Mouse (Mus musculus) thymus, adult 2 months (tissue): ENCODE results near the gene Clasp1. TPM values are rescaled to one million over a fixed set of nuclear protein-coding genes. Genes with fewer than 3 reads are reported as not detected.
A peak's percentile ranks its signal among the peaks of the same experiment; 100 is the strongest.

Experiments used
- DNase-seq: peaks from one replicate; pipeline ENCODE4 v3.0.0; 2021
- H3K27ac ChIP-seq: fragments of 200-500 bp; 2 replicates; pipeline ENCODE4 v1.5.1; 2012; ENCODE audit warnings: low read length, control low read depth; ENCODE audit not compliant: control insufficient read depth, insufficient read depth
- H3K27me3 ChIP-seq: fragments of 200-500 bp; 2 replicates; pipeline ENCODE4 v1.6.1; 2012; ENCODE audit warnings: mild to moderate bottlenecking, low read length, moderate library complexity, mixed read lengths; ENCODE audit not compliant: control insufficient read depth, insufficient read depth
- H3K36me3 ChIP-seq: fragments of 200-500 bp; 2 replicates; pipeline ENCODE4 v1.6.1; 2012; ENCODE audit warnings: mild to moderate bottlenecking, low read length, moderate library complexity; ENCODE audit not compliant: control insufficient read depth, insufficient read depth
- H3K4me1 ChIP-seq: fragments of 200-500 bp; replicated peaks from 2 replicates; pipeline ENCODE4 v1.6.1; 2012; ENCODE audit warnings: low read length; ENCODE audit not compliant: control insufficient read depth, insufficient read depth
- H3K4me3 ChIP-seq: fragments of 200-500 bp; 2 replicates; pipeline ENCODE4 v1.5.1; 2012; ENCODE audit warnings: mild to moderate bottlenecking, low read length, control low read depth, moderate library complexity; ENCODE audit not compliant: control insufficient read depth, insufficient read depth
- CTCF ChIP-seq: fragments of 200-500 bp; IDR thresholded peaks from 2 replicates; pipeline ENCODE4 v1.5.1; 2012; ENCODE audit warnings: mild to moderate bottlenecking, control low read depth, low read length, moderate library complexity, borderline replicate concordance; ENCODE audit not compliant: control insufficient read depth, poor library complexity, insufficient read depth; ENCODE audit errors: extremely low read depth
- POLR2A ChIP-seq: fragments of 200-500 bp; IDR thresholded peaks from 2 replicates; pipeline ENCODE4 v1.6.1; 2012; ENCODE audit warnings: mild to moderate bottlenecking, low read length, control low read depth, moderate library complexity; ENCODE audit not compliant: control insufficient read depth, poor library complexity, insufficient read depth; ENCODE audit errors: extremely low read depth
- WGBS: fragments of 180-500 bp; shearing (Covaris S2); methylation state at CpG from one replicate; pipeline ENCODE4 v1.1.7; 2018; 5-methylcytosine and 5-hydroxymethylcytosine counted together
- polyA plus RNA-seq: library from polyadenylated mRNA; depleted of rRNA; stranded (reverse); fragments of >200 nt; gene quantifications from 2 replicates; pipeline ENCODE4 v1.2.3, GENCODE M21; 2012

Clasp1 gene
- polyA plus RNA-seq, 1 experiment = 38.4 TPM

- Histone ChIP-seq H3K27me3 (no peaks in the 10 kb centered on the region), H3K4me3 (no peak overlapping the region), H3K27ac (peak overlapping the region; percentile 89), H3K4me1 (peaks cover 22% of the 10 kb centered on the region), H3K36me3 (0 out of 2 replicates have a peak, but pooled peaks cover 6% of the 10 kb centered on the region)
- TF ChIP-seq POLR2A (no peak), CTCF (no peak)
- peak; percentile 41 for DNase-seq
- WGBS = 6% methylated on average over 1 of the region's 1 CpGs
Observed at GRCm38 (mm10) chr1:118457883-118458259, 69.0 kb downstream of the Clasp1 start.

DNA sequence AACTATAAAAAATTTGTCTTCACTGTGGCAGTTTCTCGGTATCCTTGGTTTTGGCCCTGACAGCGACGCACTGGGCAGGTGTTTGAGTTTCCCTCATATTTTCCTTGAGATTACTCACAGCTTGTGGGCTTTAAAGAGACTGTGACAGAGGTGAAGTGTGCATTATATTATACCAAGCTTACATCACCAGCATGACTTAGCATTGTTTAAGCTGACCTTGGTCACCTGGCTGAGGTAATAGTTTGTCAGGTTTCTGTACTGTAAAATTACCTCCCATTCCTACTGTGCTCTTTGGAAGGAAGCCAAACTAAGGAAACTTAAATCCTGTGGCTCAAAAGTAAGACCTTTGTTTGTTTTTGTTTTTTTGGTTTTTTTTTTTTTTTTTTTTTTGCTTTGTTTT is 69.4 kb downstream of the Clasp1 start:
- H3K4me3 ChIP-seq = no peak overlapping the region
- no peaks in the 10 kb centered on the region for H3K27me3 ChIP-seq
- peak overlapping the region; percentile 94 for H3K27ac ChIP-seq
- H3K36me3 ChIP-seq = 0 out of 2 replicates have a peak, but pooled peaks cover 6% of the 10 kb centered on the region
- DNase-seq = no peak
- H3K4me1 ChIP-seq = peaks cover 22% of the 10 kb centered on the region
- WGBS = 56% methylated on average over 3 of the region's 3 CpGs
- TF ChIP-seq POLR2A = no peak

DNA sequence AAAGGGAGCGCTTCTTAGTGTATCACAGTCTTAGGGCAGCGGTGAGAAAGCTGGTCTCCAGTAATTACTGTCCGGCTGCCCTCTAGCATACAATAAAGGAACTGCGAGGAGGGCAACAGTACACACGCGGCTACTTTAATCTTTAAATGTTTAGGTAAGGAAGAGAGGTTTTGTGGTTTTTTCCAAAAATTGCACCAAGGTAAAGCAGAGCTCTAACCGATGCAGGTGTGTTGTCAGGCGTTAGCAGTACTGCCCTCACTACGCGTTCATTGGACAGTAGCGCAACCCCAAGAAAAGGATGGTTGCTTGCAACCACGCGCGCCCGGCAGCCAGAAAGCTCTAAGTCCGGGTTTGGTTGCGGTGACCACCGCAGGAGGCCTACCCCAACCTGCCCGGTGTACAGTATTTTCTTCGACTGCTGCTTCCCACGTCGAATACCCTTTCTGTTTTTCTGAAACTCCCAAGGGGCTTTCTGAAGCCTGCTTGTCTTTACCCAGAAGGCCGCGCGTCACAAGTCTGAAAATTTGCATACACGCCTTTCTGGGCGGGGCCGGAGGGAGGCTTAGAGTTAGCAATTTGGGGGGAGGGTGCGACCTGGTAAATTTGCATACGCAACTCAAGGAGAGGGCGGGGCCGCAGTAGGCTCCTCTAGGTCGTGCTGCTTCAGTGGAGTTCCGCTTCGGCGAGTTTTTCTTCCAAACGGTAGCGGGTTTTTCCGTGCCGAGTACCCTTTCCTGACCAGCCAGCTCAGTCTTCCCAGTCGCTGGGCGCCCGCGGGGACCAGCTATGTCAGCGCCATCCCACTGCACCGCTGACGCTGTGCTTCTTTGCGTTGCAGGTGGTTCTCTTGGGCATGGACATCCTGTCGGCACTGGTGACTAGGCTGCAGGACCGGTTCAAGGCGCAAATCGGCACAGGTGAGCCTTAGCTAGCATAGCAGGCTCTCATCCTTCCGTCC is 70.4 kb downstream of the Clasp1 start:
- TF ChIP-seq POLR2A (peak; percentile 90), CTCF (no peak)
- DNase-seq = peak; percentile 93
- 2% methylated on average over 53 of the region's 53 CpGs for WGBS
- Histone ChIP-seq H3K36me3 (peaks cover 11% of the 10 kb centered on the region; the same call in 1 of the 2 replicates), H3K27ac (peak overlapping the region; percentile 94), H3K4me1 (peaks cover 22% of the 10 kb centered on the region), H3K27me3 (no peaks in the 10 kb centered on the region), H3K4me3 (peak overlapping the region; percentile 55)

DNA sequence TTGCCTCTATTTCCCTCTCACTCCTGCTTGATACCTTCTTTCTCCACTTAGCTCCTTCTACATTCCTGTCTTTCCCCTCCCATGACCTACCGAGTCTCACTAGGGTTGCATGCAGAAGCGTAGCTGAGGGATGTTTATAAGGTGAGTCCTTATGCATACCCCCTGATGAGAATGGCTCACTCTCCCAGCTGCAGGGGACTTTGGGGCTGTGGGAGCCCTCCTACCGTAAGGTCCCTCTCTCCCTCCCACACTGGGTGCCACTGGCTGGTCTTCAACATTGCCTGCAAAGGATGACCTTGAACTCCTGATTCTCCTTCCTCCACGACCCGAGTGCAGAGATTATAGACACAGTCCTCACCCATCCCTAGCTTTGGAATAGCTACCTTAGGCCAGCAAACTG is 71.9 kb downstream of the Clasp1 start:
- H3K27me3 ChIP-seq = no peaks in the 10 kb centered on the region
- H3K27ac ChIP-seq = no peak overlapping the region
- 94% methylated on average over 5 of the region's 5 CpGs for WGBS
- TF ChIP-seq POLR2A = no peak
- TF ChIP-seq CTCF = no peak
- H3K4me3 ChIP-seq = no peak overlapping the region
- no peak for DNase-seq
- peaks cover 22% of the 10 kb centered on the region for H3K4me1 ChIP-seq
- H3K36me3 ChIP-seq = peaks cover 24% of the 10 kb centered on the region

DNA sequence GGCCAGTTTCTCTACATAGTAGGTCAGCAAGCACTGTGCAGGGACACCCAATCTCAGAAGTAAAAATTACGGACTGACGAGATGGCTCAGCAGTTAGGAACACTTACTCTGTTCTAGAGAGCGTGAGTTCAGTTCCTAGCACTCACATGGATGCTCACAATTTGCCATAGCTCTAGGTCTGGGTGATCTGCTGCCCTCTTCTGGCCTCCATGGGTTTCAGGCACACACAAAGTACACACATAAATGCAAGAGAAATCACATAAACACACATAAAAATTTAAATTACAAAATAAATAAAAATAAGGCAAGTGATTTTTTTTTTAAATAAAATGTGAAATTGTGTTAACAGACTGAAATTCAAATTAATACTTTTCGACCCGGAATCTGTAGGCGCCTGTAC is 77.2 kb downstream of the Clasp1 start:
- no peaks in the 10 kb centered on the region for H3K4me1 ChIP-seq
- TF ChIP-seq POLR2A (no peak), CTCF (no peak)
- H3K27me3 ChIP-seq = no peaks in the 10 kb centered on the region
- no peak overlapping the region for H3K27ac ChIP-seq
- H3K4me3 ChIP-seq = no peak overlapping the region
- H3K36me3 ChIP-seq = peaks cover 26% of the 10 kb centered on the region
- over 99% methylated on average over 6 of the region's 6 CpGs for WGBS
- peak; percentile 22 for DNase-seq

- no peak for DNase-seq
- TF ChIP-seq CTCF (no peak), POLR2A (no peak)
- H3K4me1 ChIP-seq = no peaks in the 10 kb centered on the region
- no peak overlapping the region for H3K27ac ChIP-seq
- H3K4me3 ChIP-seq = no peak overlapping the region
- H3K27me3 ChIP-seq = no peaks in the 10 kb centered on the region
- WGBS = 93% methylated on average over 8 of the region's 8 CpGs
- peaks cover 5% of the 10 kb centered on the region; the same call in 1 of the 2 replicates for H3K36me3 ChIP-seq
Observed at GRCm38 (mm10) chr1:118472386-118472785, 83.5 kb downstream of the Clasp1 start.

GRCm38 (mm10) chr1:118476919-118477318 is 88.1 kb downstream of the Clasp1 start:
- Histone ChIP-seq H3K27me3 (no peaks in the 10 kb centered on the region), H3K4me1 (no peaks in the 10 kb centered on the region), H3K27ac (no peak overlapping the region), H3K4me3 (no peak overlapping the region), H3K36me3 (no peaks in the 10 kb centered on the region)
- DNase-seq = peak; percentile 61
- 16% methylated on average over 4 of the region's 4 CpGs for WGBS
- no peak for TF ChIP-seq POLR2A
- TF ChIP-seq CTCF = no peak
